25 mouse cellular contexts compared by ENCODE assay signal in the genomic region with DNA sequence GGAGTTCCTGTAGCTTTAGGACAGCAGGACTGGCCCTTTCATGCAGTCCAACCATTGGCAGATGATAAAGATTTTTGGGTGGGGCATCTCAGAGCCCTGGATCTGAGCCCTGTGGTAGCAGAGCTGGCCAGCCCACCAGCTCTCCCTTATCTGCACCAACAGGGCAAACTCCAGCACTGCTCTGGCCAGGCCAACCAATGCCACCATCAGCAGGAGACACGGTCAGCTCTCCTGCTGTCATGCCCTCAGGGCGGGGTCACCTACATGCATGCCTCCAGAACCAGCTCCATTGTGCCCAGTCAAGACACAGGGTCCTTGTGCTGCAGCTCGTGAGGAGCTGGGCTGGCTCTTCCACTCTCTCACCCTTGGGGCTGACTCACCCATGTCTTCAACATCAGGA.
"Had no signal": no experiment of that assay in that cellular context is flagged by ENCODE, and none has a peak within 500 bp of the region (broad histone marks: within the 10 kb centered on the region; RNA-seq: fewer than 3 reads in every experiment).

No protein-coding gene starts in this region.

- H3K36me3 ChIP-seq: heart, embryonic 10.5 days; heart, embryonic 12.5 days; hindbrain, embryonic 10.5 days; hindbrain, embryonic 13.5 days; hindbrain, embryonic 15.5 days; kidney, embryonic 15.5 days; limb, embryonic 10.5 days; limb, embryonic 12.5 days; liver, embryonic 13.5 days had no signal

- H3K4me3 ChIP-seq: gastrocnemius, adult 2 months; heart, embryonic 10.5 days; heart, embryonic 12.5 days; hindbrain, embryonic 10.5 days; hindbrain, embryonic 13.5 days; hindbrain, embryonic 15.5 days; kidney, embryonic 15.5 days; left cerebral cortex, adult 2 months; limb, embryonic 10.5 days; limb, embryonic 12.5 days; liver, embryonic 13.5 days had no signal

- ATAC-seq: hindbrain, postnatal 0 days; intestine, embryonic 16.5 days had no signal

- H3K9me3 ChIP-seq: heart, embryonic 10.5 days; heart, embryonic 12.5 days; hindbrain, embryonic 10.5 days; hindbrain, embryonic 13.5 days; hindbrain, embryonic 15.5 days; kidney, embryonic 15.5 days; limb, embryonic 10.5 days; limb, embryonic 12.5 days; liver, embryonic 13.5 days had no signal

- H3K9ac ChIP-seq: heart, embryonic 12.5 days; hindbrain, embryonic 13.5 days; hindbrain, embryonic 15.5 days; kidney, embryonic 15.5 days; limb, embryonic 12.5 days; liver, embryonic 13.5 days had no signal

- H3K27me3 ChIP-seq: hindbrain, embryonic 15.5 days had no signal

- H3K27ac ChIP-seq: gastrocnemius, adult 2 months; heart, embryonic 10.5 days; hindbrain, embryonic 10.5 days; hindbrain, embryonic 13.5 days; hindbrain, embryonic 15.5 days; hindbrain, postnatal 0 days; kidney, embryonic 15.5 days; kidney, postnatal 0 days; left cerebral cortex, adult 2 months; limb, embryonic 10.5 days; limb, embryonic 12.5 days; liver, embryonic 13.5 days had no signal

- DNase-seq: gastrocnemius, adult 2 months; gastrocnemius, postnatal 10 days; gastrocnemius, postnatal 25 days; heart, adult 18-20 months; heart, postnatal 10 days; heart, postnatal 4 days; kidney, adult 11 months; kidney, adult 2 months; kidney, adult 9 months; kidney, postnatal 14 days; kidney, postnatal 36 days; liver, embryonic 13.5 days had no signal

- H3K4me2 ChIP-seq: heart, embryonic 12.5 days; hindbrain, embryonic 13.5 days; hindbrain, embryonic 15.5 days; kidney, embryonic 15.5 days; limb, embryonic 12.5 days; liver, embryonic 11.5 days; liver, embryonic 13.5 days had no signal
